Mouse (Mus musculus): ENCODE results near the gene Mrps6. TPM values are rescaled to one million over a fixed set of nuclear protein-coding genes. Genes with fewer than 3 reads are reported as not detected.

Mrps6 gene
- total and polyA plus RNA-seq, 3 experiments = 28.4 to 93.4 (median 39.7) TPM

GRCm38 (mm10) chr16:92132511-92132910 lies 74.4 kb downstream of the Mrps6 start:
- H3K36me3 ChIP-seq (replicated peaks in 1 of 2; ENCODE audit: control insufficient read depth in 1 of 2, insufficient read depth in 1 of 2, low read length in 1 of 2) = no peaks in the 10 kb centered on the region

DNA sequence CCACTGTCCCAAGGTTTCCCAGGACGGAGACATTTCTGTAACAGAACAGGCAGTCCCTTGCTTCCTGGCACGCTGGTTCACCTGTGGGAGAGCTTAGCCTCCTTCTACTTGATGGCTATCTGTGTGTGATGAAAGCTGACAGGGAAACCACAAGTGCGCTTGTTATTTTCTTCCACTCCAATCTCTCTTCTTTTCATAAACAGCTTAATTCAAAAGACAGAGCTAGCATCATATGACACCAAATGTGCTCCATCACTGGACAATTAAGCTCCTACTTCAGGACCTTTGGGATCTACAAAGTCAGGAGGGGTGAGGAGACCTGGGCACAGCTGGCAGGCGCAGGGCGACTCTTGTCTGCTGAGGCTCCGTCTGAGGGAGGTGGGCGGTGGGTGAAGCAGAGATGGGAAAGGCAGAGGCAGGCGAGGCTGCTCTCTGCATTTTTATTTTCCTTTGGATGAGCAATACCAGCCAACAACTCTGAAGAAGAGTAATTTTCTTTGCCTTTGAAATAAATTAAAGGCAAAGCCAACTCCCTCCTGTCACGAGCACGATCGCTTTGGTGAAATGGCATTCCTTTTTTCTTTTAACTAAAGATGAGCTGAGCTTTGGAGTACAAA lies 76.2 kb downstream of the Mrps6 start:
- Histone ChIP-seq H3K27ac (ENCODE audit: insufficient read depth, low read depth) (no peak overlapping the region), H3K36me3 (replicated peaks in 1 of 2; ENCODE audit: control insufficient read depth in 1 of 2, insufficient read depth in 1 of 2, low read length in 1 of 2) (no peaks in the 10 kb centered on the region), H3K4me3 (replicated peaks in 1 of 3; ENCODE audit: low read depth in 2 of 3, low read length in 2 of 3, poor library complexity in 1 of 3) (no peak overlapping the region), H3K27me3 (replicated peaks) (peaks cover 2% of the 10 kb centered on the region), H3K9me3 (replicated peaks; ENCODE audit: low read length) (peaks cover 3% of the 10 kb centered on the region), H3K4me2 (ENCODE audit: insufficient read depth, low read depth, poor library complexity, severe bottlenecking) (no peak overlapping the region), H3K9ac (ENCODE audit: insufficient read depth, low read depth) (no peak overlapping the region), H3K79me2 (replicated peaks; ENCODE audit: control insufficient read depth, extremely low read depth, insufficient read depth, poor library complexity, severe bottlenecking) (no peaks in the 10 kb centered on the region), H3K4me1 (ENCODE audit: control insufficient read depth in 1 of 2, insufficient read depth in 2 of 2) (peaks cover 0 to 4% of the 10 kb centered on the region in 2 experiments; a peak in 1 of 4 replicates)
- in situ Hi-C loops (cut with MboI; ENCODE audit: low pct_ligation_motif_present, low pct_unique_long_range_greater_than_20kb, low sequenced_read_pairs) (no loop called here), dilution Hi-C loops (cut with MboI; ENCODE audit: extremely low pct_ligation_motif_present, extremely low pct_unique_long_range_greater_than_20kb, low sequenced_read_pairs) (no loop called here)
- DNase-seq (ENCODE audit: extremely low read depth) = no peak
- no peak for TF ChIP-seq NELFE (IDR thresholded peaks at IDR 0.05; ENCODE audit: low read depth, low read length)
- no peak for TF ChIP-seq ETS1 (conservative IDR thresholded peaks at IDR 0.05; ENCODE audit: low read depth, low read length)
- TF ChIP-seq BHLHE40 (IDR thresholded peaks at IDR 0.05; ENCODE audit: low read depth, low read length) = no peak
- TF ChIP-seq HCFC1 (IDR thresholded peaks at IDR 0.05; ENCODE audit: low read depth, low read length) = no peak
- no peak for TF ChIP-seq SMC3 (IDR thresholded peaks at IDR 0.05; ENCODE audit: low read depth, low read length)
- no peak for TF ChIP-seq TCF12 (IDR thresholded peaks at IDR 0.05; ENCODE audit: low read depth, low read length)
- TF ChIP-seq IRF4 (IDR thresholded peaks at IDR 0.05; ENCODE audit: low read depth, low read length) = no peak
- TF ChIP-seq MXI1 (IDR thresholded peaks at IDR 0.05; ENCODE audit: low read depth, low read length) = no peak
- no peak for TF ChIP-seq MEF2A (IDR thresholded peaks at IDR 0.05; ENCODE audit: borderline replicate concordance, low read depth, low read length)
- no peak for TF ChIP-seq KAT2A (IDR thresholded peaks at IDR 0.05; ENCODE audit: insufficient replicate concordance, low read length)

More at GRCm38 (mm10) chr16:92132511-92132910, 74.4 kb downstream of the Mrps6 start:
- H3K79me2 ChIP-seq (replicated peaks; ENCODE audit: control insufficient read depth, extremely low read depth, insufficient read depth, poor library complexity, severe bottlenecking) = no peaks in the 10 kb centered on the region
- no peak overlapping the region for H3K9ac ChIP-seq (ENCODE audit: insufficient read depth, low read depth)
- peaks cover 2% of the 10 kb centered on the region for H3K27me3 ChIP-seq (replicated peaks)
- H3K4me1 ChIP-seq (ENCODE audit: control insufficient read depth in 1 of 2, insufficient read depth in 2 of 2) = peaks cover 0 to 4% of the 10 kb centered on the region in 2 experiments; a peak in 1 of 4 replicates
- dilution Hi-C loops (cut with MboI; ENCODE audit: extremely low pct_ligation_motif_present, extremely low pct_unique_long_range_greater_than_20kb, low sequenced_read_pairs) (no loop called here), in situ Hi-C loops (cut with MboI; ENCODE audit: low pct_ligation_motif_present, low pct_unique_long_range_greater_than_20kb, low sequenced_read_pairs) (no loop called here)
- H3K4me2 ChIP-seq (ENCODE audit: insufficient read depth, low read depth, poor library complexity, severe bottlenecking) = no peak overlapping the region
- no peak overlapping the region for H3K27ac ChIP-seq (ENCODE audit: insufficient read depth, low read depth)
- no peak for TF ChIP-seq CTCF (conservative IDR thresholded peaks at IDR 0.05 in 1 of 2, IDR thresholded peaks at IDR 0.05 in 1 of 2; ENCODE audit: low read depth in 2 of 2, low read length in 2 of 2)
- no peak for TF ChIP-seq CHD2 (IDR thresholded peaks at IDR 0.05; ENCODE audit: low read length)
- no peak for TF ChIP-seq E2F4 (IDR thresholded peaks at IDR 0.05; ENCODE audit: insufficient replicate concordance, low read depth, low read length)
- TF ChIP-seq MXI1 (IDR thresholded peaks at IDR 0.05; ENCODE audit: low read depth, low read length) = no peak
- TF ChIP-seq UBTF (IDR thresholded peaks at IDR 0.05; ENCODE audit: low read depth, low read length) = no peak
- no peak for TF ChIP-seq NRF1 (IDR thresholded peaks at IDR 0.05; ENCODE audit: low read depth, low read length)
- no peak overlapping the region for H3K4me3 ChIP-seq (replicated peaks in 1 of 3; ENCODE audit: low read depth in 2 of 3, low read length in 2 of 3, poor library complexity in 1 of 3)
- peaks cover 3% of the 10 kb centered on the region for H3K9me3 ChIP-seq (replicated peaks; ENCODE audit: low read length)
- no peak for DNase-seq (ENCODE audit: extremely low read depth)
